Mouse (Mus musculus): Measurements from ENCODE around the gene Gm20388. TPM values are rescaled to one million over a fixed set of nuclear protein-coding genes. Genes with fewer than 3 reads are reported as not detected.

Gene Gm20388
- polyA plus RNA-seq, 1 experiment from 2014 or later, result 4.4 TPM

GRCm38 (mm10) chr8:121113261-121113660 is 1202.6 kb downstream of the Gm20388 start:
- Histone ChIP-seq H3K4me1 (replicated peaks) (peaks cover 19% of the 10 kb centered on the region), H3K9me3 (peaks cover 3% of the 10 kb centered on the region; the same call in 1 of the 2 replicates), H3K4me2 (replicated peaks) (no peak overlapping the region), H3K36me3 (no peaks in the 10 kb centered on the region), H3K4me3 (replicated peaks) (no peak overlapping the region), H3K27ac (no peak overlapping the region), H3K27me3 (peaks cover 80% of the 10 kb centered on the region), H3K9ac (replicated peaks) (no peak overlapping the region)
- under 1% methylated on average over 21 of the region's 21 CpGs for WGBS
- peak; percentile 28 for ATAC-seq

- H3K36me3 ChIP-seq, result no peaks in the 10 kb centered on the region
- H3K9ac ChIP-seq (replicated peaks), result no peak overlapping the region
- H3K4me2 ChIP-seq (replicated peaks), result no peak overlapping the region
- under 1% methylated on average over 25 of the region's 25 CpGs for WGBS
- no peak overlapping the region for H3K4me3 ChIP-seq (replicated peaks)
- no peak for ATAC-seq
- H3K27ac ChIP-seq, result no peak overlapping the region
- peaks cover 3% of the 10 kb centered on the region; the same call in 1 of the 2 replicates for H3K9me3 ChIP-seq
- peaks cover 13% of the 10 kb centered on the region for H3K4me1 ChIP-seq (replicated peaks)
- peaks cover 95% of the 10 kb centered on the region for H3K27me3 ChIP-seq
Observed at GRCm38 (mm10) chr8:121115136-121115535, 1204.5 kb downstream of the Gm20388 start.

DNA sequence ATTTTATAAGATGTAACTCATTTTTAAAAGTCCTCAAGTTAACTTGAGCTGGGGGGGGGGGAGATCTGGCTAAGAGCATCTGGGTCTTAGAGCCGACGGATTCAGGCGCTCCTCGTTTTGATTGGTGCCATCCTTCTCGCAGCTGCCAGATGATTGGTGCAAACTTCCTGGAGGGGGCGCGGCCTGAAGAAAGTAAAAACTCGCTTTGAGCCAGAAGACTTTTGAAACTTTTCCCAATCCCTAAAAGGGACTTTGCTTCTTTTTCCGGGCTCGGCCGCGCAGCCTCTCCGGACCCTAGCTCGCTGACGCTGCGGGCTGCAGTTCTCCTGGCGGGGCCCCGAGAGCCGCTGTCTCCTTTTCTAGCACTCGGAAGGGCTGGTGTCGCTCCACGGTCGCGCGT is 1205.3 kb downstream of the Gm20388 start, which contains the start of gene Foxc2:
Foxc2 (plus strand) TSS at position 224 of the 400 bp plus-strand sequence.
- Histone ChIP-seq H3K27me3 (peaks cover 97% of the 10 kb centered on the region), H3K36me3 (no peaks in the 10 kb centered on the region), H3K4me2 (replicated peaks) (peak within 1 kb of the TSS; percentile 58), H3K27ac (no peak within 1 kb of the TSS), H3K4me3 (replicated peaks) (peak within 1 kb of the TSS; percentile 39), H3K9me3 (peaks cover 3% of the 10 kb centered on the region; the same call in 1 of the 2 replicates), H3K4me1 (replicated peaks) (peaks cover 13% of the 10 kb centered on the region), H3K9ac (replicated peaks) (0 out of 2 replicates have a peak within 1 kb of the TSS, but pooled peaks have one; percentile 32)
- WGBS, result 0% methylated on average over 25 of the region's 25 CpGs
- ATAC-seq, result no peak

DNA sequence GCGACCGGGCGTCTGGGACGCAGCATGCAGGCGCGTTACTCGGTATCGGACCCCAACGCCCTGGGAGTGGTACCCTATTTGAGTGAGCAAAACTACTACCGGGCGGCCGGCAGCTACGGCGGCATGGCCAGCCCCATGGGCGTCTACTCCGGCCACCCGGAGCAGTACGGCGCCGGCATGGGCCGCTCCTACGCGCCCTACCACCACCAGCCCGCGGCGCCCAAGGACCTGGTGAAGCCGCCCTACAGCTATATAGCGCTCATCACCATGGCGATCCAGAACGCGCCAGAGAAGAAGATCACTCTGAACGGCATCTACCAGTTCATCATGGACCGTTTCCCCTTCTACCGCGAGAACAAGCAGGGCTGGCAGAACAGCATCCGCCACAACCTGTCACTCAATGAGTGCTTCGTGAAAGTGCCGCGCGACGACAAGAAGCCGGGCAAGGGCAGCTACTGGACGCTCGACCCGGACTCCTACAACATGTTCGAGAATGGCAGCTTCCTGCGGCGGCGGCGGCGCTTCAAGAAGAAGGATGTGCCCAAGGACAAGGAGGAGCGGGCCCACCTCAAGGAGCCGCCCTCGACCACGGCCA is 1206.0 kb downstream of the Gm20388 start:
- Histone ChIP-seq H3K9ac (replicated peaks) (0 out of 2 replicates have a peak overlapping the region, but pooled peaks have one; percentile 32), H3K4me1 (replicated peaks) (peaks cover 13% of the 10 kb centered on the region), H3K27ac (no peak overlapping the region), H3K9me3 (peaks cover 3% of the 10 kb centered on the region; the same call in 1 of the 2 replicates), H3K27me3 (peaks cover 97% of the 10 kb centered on the region), H3K4me3 (replicated peaks) (peak overlapping the region; percentile 39), H3K4me2 (replicated peaks) (peak overlapping the region; percentile 58), H3K36me3 (no peaks in the 10 kb centered on the region)
- WGBS, result 1% methylated on average over 55 of the region's 55 CpGs
- ATAC-seq, result 0 out of 2 replicates have a peak, but pooled peaks have one; percentile 28

DNA sequence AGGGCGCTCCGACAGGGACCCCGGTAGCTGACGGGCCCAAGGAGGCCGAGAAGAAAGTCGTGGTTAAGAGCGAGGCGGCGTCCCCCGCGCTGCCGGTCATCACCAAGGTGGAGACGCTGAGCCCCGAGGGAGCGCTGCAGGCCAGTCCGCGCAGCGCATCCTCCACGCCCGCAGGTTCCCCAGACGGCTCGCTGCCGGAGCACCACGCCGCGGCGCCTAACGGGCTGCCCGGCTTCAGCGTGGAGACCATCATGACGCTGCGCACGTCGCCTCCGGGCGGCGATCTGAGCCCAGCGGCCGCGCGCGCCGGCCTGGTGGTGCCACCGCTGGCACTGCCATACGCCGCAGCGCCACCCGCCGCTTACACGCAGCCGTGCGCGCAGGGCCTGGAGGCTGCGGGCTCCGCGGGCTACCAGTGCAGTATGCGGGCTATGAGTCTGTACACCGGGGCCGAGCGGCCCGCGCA is 1206.6 kb downstream of the Gm20388 start:
- Histone ChIP-seq H3K4me2 (replicated peaks) (peak overlapping the region; percentile 58), H3K4me1 (replicated peaks) (peaks cover 13% of the 10 kb centered on the region), H3K9me3 (peaks cover 3% of the 10 kb centered on the region; the same call in 1 of the 2 replicates), H3K9ac (replicated peaks) (no peak overlapping the region; the same call in 1 of the 2 replicates), H3K27me3 (peaks cover 97% of the 10 kb centered on the region), H3K36me3 (no peaks in the 10 kb centered on the region), H3K27ac (no peak overlapping the region), H3K4me3 (replicated peaks) (peak overlapping the region; percentile 39)
- WGBS, result under 1% methylated on average over 62 of the region's 62 CpGs
- no peak for ATAC-seq

DNA sequence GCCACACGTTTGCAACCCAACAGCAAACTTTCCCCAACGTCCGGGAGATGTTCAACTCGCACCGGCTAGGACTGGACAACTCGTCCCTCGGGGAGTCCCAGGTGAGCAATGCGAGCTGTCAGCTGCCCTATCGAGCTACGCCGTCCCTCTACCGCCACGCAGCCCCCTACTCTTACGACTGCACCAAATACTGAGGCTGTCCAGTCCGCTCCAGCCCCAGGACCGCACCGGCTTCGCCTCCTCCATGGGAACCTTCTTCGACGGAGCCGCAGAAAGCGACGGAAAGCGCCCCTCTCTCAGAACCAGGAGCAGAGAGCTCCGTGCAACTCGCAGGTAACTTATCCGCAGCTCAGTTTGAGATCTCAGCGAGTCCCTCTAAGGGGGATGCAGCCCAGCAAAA is 1207.3 kb downstream of the Gm20388 start:
- WGBS, result 1% methylated on average over 28 of the region's 28 CpGs
- Histone ChIP-seq H3K9ac (replicated peaks) (no peak overlapping the region), H3K4me3 (replicated peaks) (peak overlapping the region; percentile 39), H3K36me3 (no peaks in the 10 kb centered on the region), H3K4me1 (replicated peaks) (peaks cover 13% of the 10 kb centered on the region), H3K9me3 (peaks cover 3% of the 10 kb centered on the region; the same call in 1 of the 2 replicates), H3K4me2 (replicated peaks) (peak overlapping the region; percentile 58; the same call in 1 of the 2 replicates), H3K27me3 (peaks cover 97% of the 10 kb centered on the region), H3K27ac (no peak overlapping the region)
- ATAC-seq, result no peak

DNA sequence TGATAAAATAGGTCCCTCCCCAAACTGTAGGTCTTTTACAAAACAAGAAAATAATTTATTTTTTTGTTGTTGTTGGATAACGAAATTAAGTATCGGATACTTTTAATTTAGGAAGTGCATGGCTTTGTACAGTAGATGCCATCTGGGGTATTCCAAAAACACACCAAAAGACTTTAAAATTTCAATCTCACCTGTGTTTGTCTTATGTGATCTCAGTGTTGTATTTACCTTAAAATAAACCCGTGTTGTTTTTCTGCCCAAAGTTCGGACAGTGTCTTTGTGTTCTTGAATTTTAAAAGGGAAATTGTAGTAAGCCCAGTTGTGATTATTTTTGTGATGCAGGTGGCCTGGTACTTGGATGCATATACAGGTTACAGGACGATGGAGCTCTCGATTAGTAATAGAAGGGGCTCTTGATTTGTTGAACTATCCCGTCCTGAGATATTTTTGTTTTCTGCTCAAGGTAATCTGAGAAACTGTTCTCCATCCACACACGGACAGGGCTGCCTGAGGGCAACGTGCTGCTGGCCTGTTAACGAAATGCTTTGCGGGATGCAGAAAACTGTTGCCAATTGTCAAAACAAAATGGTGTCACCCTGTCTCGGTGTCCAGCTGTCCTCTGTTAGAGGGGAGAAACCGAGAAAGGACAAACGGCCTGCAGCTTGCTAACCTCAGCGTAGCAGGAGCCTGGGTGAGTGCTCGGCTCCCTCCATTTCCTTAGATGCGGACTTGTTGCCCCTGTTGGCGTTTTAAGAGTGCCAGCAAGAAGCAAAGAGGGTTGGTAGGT is 1208.2 kb downstream of the Gm20388 start:
- Histone ChIP-seq H3K27ac (no peak overlapping the region), H3K4me3 (replicated peaks) (0 out of 2 replicates have a peak overlapping the region, but pooled peaks have one; percentile 9), H3K27me3 (peaks cover 100% of the 10 kb centered on the region), H3K4me2 (replicated peaks) (no peak overlapping the region), H3K4me1 (replicated peaks) (peaks cover 13% of the 10 kb centered on the region), H3K36me3 (no peaks in the 10 kb centered on the region), H3K9me3 (peaks cover 3% of the 10 kb centered on the region; the same call in 1 of the 2 replicates), H3K9ac (replicated peaks) (no peak overlapping the region)
- 2% methylated on average over 18 of the region's 18 CpGs for WGBS
- no peak for ATAC-seq

DNA sequence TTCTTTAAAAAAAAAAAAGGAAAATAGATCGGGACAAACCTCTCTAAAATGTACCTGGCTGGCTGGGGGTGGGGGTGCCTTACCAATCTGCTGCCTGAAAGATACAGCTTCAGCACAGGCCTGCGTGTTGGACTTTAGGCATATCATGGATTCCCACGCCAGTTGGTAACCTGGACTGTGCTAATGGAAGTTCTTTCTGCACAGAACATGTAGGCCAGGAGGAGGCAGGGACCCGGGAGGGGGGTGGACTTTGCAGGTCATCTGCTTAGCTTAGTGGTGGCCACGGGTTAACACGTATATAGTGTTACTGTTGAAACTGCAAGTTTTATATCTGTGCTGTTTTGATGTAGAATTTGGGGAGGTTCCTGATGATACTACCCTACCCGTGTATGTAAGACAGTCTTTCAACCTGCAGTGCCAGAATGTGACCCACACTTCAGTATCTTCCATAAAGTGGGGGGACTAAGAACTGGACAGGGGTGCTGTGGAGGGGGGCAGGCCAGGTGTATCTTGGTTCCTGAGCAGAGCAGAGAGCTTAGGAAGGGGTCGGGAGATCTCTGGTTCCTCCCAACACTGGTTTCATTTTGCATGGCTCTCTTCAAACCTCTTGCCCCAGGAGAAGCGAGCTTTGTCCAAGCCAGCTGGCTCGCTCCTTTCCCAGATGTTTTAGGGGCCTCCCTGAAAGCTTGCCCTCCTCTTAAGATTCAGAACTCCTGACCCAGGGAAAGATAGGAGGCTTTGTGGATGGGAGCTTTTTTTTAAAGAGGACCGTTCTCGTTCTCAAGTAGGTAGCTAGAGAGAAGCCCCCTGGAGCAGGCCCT is 1209.2 kb downstream of the Gm20388 start:
- H3K36me3 ChIP-seq, result no peaks in the 10 kb centered on the region
- no peak overlapping the region for H3K9ac ChIP-seq (replicated peaks)
- H3K27ac ChIP-seq, result no peak overlapping the region
- H3K4me1 ChIP-seq (replicated peaks), result peaks cover 13% of the 10 kb centered on the region
- 1% methylated on average over 12 of the region's 12 CpGs for WGBS
- H3K4me3 ChIP-seq (replicated peaks), result no peak overlapping the region
- no peak overlapping the region for H3K4me2 ChIP-seq (replicated peaks)
- peaks cover 3% of the 10 kb centered on the region; the same call in 1 of the 2 replicates for H3K9me3 ChIP-seq
- ATAC-seq, result no peak
- H3K27me3 ChIP-seq, result peaks cover 100% of the 10 kb centered on the region

DNA sequence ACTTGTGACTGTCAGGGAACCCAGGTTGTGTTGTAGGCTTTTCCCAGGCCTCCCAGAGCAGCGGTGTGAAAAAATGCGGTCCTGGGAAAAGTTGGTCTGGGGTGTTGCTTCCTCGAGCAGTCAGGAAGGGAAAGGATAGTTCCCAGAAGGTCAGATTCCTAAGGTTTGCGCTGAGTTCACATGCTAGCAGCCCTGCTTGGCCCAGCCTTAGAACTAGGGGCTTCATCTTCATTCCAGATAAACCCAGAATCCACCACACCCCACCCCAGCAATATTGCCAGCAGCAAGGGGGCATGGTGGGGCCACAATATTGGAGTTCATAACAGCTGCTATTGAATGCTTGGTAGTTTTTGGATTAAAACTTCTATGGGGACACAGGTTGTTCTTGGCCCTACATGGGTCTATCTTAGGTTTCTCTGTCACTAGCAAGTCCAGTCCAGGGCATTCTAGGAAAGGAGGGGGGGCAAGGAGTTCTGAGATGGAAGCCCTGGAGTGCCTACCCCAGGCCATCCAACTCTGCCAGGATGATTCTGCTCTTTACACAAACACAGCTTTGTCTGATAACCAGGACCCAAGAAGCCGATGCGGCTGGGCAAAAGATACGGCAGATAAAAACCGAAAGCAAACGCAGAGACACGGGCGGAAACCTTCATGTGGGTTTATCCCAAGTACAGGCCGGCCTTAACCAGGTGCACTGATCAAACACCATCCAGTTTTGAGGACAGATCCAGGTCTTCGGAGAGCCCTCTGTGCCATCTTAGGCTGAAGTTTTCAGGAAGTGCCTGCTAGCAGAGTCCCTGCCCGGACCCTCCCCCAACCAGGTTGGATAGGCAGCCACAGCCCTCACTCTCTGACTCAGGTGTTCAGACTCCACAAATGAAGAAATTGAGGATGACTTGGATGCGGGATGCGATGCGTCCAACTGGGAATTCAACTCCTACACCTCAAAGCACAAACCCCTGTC is 1210.1 kb downstream of the Gm20388 start:
- Histone ChIP-seq H3K4me2 (replicated peaks) (no peak overlapping the region), H3K9me3 (peaks cover 3% of the 10 kb centered on the region; the same call in 1 of the 2 replicates), H3K27me3 (peaks cover 100% of the 10 kb centered on the region), H3K36me3 (no peaks in the 10 kb centered on the region), H3K27ac (no peak overlapping the region), H3K4me1 (replicated peaks) (peaks cover 19% of the 10 kb centered on the region), H3K9ac (replicated peaks) (no peak overlapping the region), H3K4me3 (replicated peaks) (no peak overlapping the region)
- WGBS, result 6% methylated on average over 17 of the region's 17 CpGs
- ATAC-seq, result no peak

- Histone ChIP-seq H3K4me2 (replicated peaks) (no peak overlapping the region), H3K9ac (replicated peaks) (no peak overlapping the region), H3K36me3 (no peaks in the 10 kb centered on the region), H3K9me3 (peaks cover 2% of the 10 kb centered on the region; the same call in 1 of the 2 replicates), H3K4me1 (replicated peaks) (peaks cover 14% of the 10 kb centered on the region), H3K4me3 (replicated peaks) (no peak overlapping the region), H3K27ac (no peak overlapping the region), H3K27me3 (peaks cover 100% of the 10 kb centered on the region)
- WGBS, result 2% methylated on average over 8 of the region's 8 CpGs
- no peak for ATAC-seq
Observed at GRCm38 (mm10) chr8:121121704-121122103, 1211.1 kb downstream of the Gm20388 start.

All from midbrain, embryonic 13.5 days (tissue).